Mouse (Mus musculus) limb, embryonic 14.5 days (tissue): ENCODE results near the gene Gabarapl1. TPM values are rescaled to one million over a fixed set of nuclear protein-coding genes. Genes with fewer than 3 reads are reported as not detected.
A peak's percentile ranks its signal among the peaks of the same experiment; 100 is the strongest.

Experiments used
- ATAC-seq: fragments of 200-750 bp; cut with Nextera tagmentation; 2 replicates; pipeline ENCODE4 v1.8.0; 2017; ENCODE audit warnings: low read depth, moderate number of reproducible peaks, moderate TSS enrichment; ENCODE audit not compliant: low FRiP score
- DNase-seq: peaks from one replicate; pipeline ENCODE4 v3.0.0-alpha.2; 2015; ENCODE audit warnings: low spot score
- H3K27ac ChIP-seq: fragments of 300-500 bp; sonication (generic); replicated peaks from 2 replicates; pipeline ENCODE4 v1.5.1; 2014; ENCODE audit warnings: low read depth, mild to moderate bottlenecking, low read length, moderate library complexity, mixed read lengths
- H3K27me3 ChIP-seq: fragments of 300-500 bp; sonication (generic); 2 replicates; pipeline ENCODE4 v1.6.1; 2014; ENCODE audit warnings: low read length, mixed read lengths; ENCODE audit not compliant: control insufficient read depth, insufficient read depth
- H3K36me3 ChIP-seq: fragments of 300-500 bp; sonication (generic); 2 replicates; pipeline ENCODE4 v1.6.1; 2014; ENCODE audit warnings: mild to moderate bottlenecking, low read length, moderate library complexity, mixed read lengths; ENCODE audit not compliant: control insufficient read depth, insufficient read depth
- H3K4me1 ChIP-seq: fragments of 300-500 bp; sonication (generic); 2 replicates; pipeline ENCODE4 v1.6.1; 2014; ENCODE audit warnings: antibody characterized with exemption, low read length, mixed read lengths; ENCODE audit not compliant: control insufficient read depth, insufficient read depth
- H3K4me2 ChIP-seq: fragments of 300-500 bp; sonication (generic); replicated peaks from 2 replicates; pipeline ENCODE4 v1.6.1; 2014; ENCODE audit warnings: low read depth, mild to moderate bottlenecking, low read length, moderate library complexity; ENCODE audit not compliant: severe bottlenecking
- H3K4me3 ChIP-seq: fragments of 300-500 bp; sonication (generic); replicated peaks from 2 replicates; pipeline ENCODE4 v1.5.1; 2014; ENCODE audit warnings: low read length
- H3K9ac ChIP-seq: fragments of 300-500 bp; sonication (generic); 2 replicates; pipeline ENCODE4 v1.6.1; 2014; ENCODE audit warnings: mild to moderate bottlenecking, low read depth, low read length, moderate library complexity; ENCODE audit not compliant: severe bottlenecking
- H3K9me3 ChIP-seq: fragments of 300-500 bp; sonication (generic); 2 replicates; pipeline ENCODE4 v1.6.1; 2016; ENCODE audit warnings: low read length; ENCODE audit not compliant: control insufficient read depth
- POLR2A ChIP-seq: fragments of 200-500 bp; IDR thresholded peaks from 2 replicates; pipeline ENCODE4 v1.8.0; 2012; ENCODE audit warnings: inconsistent platforms, mild to moderate bottlenecking, moderate library complexity, borderline replicate concordance; ENCODE audit not compliant: insufficient read depth, insufficient read length; ENCODE audit errors: extremely low read depth
- WGBS: fragments of 180-500 bp; shearing (Covaris S2); extraction: QIAGEN DNeasy Blood & Tissue Kit; methylation state at CpG from one replicate; pipeline ENCODE4 v1.1.7; 2014; 5-methylcytosine and 5-hydroxymethylcytosine counted together
- polyA plus RNA-seq, 2 experiments: library from polyadenylated mRNA; depleted of rRNA in 1 of 2; stranded (reverse) in 1 of 2; unstranded in 1 of 2; fragments of >200 nt; fragmentation: Nextera tagmentation in 1 of 2; extraction: Ambion mirVana in 1 of 2; gene quantifications; 2 replicates each; pipeline versions ENCODE4 v1.2.1 to v1.2.3; 2012 to 2014

Gabarapl1 gene
- polyA plus RNA-seq, 2 experiments = 15.9 to 46.6 TPM

DNA sequence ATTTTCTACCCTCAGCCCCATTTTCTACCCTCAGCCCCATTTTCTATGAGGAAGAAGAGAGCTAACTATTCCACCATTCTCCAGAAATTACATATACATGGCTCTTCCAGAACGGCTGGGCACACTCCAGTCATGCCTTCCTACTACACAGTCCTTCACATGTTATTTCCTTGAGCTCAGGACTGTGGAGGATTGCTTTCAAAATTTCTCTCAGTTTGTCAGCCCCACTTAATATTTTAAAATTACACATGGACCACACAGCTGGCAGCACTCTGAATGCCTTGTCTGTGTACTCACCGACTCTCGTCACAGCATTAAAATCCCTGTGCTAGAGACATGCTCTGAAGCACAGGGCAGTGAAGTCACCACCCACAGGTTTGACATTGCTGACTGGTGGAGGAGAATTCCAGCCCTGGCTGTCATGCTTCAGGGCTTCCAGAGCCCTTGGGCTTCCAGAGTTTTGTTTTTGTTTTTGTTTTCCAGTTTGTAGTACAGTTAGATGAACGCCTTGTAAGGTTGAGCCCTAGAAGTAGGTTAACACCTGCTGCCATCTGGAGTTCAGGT, 1.7 kb downstream of the Gabarapl1 start:
- peaks cover 25% of the 10 kb centered on the region for H3K36me3 ChIP-seq
- H3K27ac ChIP-seq = no peak overlapping the region
- WGBS = 46% methylated on average over 4 of the region's 4 CpGs
- no peaks in the 10 kb centered on the region for H3K27me3 ChIP-seq
- peak overlapping the region; percentile 89 for H3K4me2 ChIP-seq
- no peaks in the 10 kb centered on the region for H3K9me3 ChIP-seq
- DNase-seq = no peak
- peak overlapping the region; percentile 65 for H3K9ac ChIP-seq
- peaks cover 14% of the 10 kb centered on the region for H3K4me1 ChIP-seq
- no peak for TF ChIP-seq POLR2A
- no peak for ATAC-seq
- H3K4me3 ChIP-seq = peak overlapping the region; percentile 68

DNA sequence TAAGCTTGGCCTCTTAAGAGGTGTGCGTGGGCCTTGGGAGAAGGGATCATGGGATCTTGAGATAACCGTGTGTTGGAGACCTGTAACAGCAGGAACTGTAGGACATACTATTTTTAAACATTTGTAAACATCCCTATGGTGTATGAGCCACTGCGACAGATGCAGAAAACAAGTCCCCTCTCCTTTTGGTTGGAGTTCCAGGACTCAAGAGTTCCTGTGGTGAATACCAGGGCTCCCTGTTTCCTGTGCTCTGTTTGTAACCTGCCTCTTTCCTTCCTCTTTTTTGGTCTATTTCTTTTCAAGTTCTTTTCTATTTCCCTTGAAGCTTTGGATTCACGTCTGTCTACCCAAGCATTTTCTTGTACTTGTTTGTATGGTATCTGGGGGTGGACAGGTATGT, 2.8 kb downstream of the Gabarapl1 start:
- Histone ChIP-seq H3K36me3 (peaks cover 35% of the 10 kb centered on the region), H3K9ac (no peak overlapping the region), H3K9me3 (no peaks in the 10 kb centered on the region), H3K27ac (no peak overlapping the region), H3K4me1 (peaks cover 14% of the 10 kb centered on the region), H3K27me3 (no peaks in the 10 kb centered on the region), H3K4me2 (no peak overlapping the region), H3K4me3 (no peak overlapping the region)
- TF ChIP-seq POLR2A = no peak
- WGBS = 83% methylated on average over 4 of the region's 4 CpGs
- ATAC-seq (no peak), DNase-seq (no peak)

DNA sequence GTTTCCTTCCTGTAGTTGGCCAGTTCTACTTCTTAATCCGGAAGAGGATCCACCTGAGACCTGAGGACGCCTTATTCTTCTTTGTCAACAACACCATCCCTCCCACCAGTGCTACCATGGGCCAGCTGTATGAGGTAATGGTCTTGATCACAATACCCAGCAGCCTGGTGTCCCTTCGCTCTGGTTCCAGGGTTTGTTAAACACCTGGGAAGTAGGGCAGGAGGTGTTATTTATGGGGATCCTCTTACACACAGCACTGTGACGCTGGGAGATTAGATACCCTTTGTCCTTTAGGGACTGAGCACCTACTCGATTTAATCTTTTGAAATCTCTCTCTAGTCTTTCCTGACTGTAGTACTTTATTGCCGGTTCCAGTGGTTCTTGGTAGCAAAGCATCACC, 5.6 kb downstream of the Gabarapl1 start:
- Histone ChIP-seq H3K27me3 (no peaks in the 10 kb centered on the region), H3K4me3 (no peak overlapping the region), H3K9me3 (no peaks in the 10 kb centered on the region), H3K4me2 (no peak overlapping the region), H3K36me3 (peaks cover 49% of the 10 kb centered on the region), H3K9ac (no peak overlapping the region), H3K4me1 (peaks cover 14% of the 10 kb centered on the region), H3K27ac (no peak overlapping the region)
- DNase-seq = no peak
- ATAC-seq = no peak
- 81% methylated on average over 6 of the region's 6 CpGs for WGBS
- no peak for TF ChIP-seq POLR2A

DNA sequence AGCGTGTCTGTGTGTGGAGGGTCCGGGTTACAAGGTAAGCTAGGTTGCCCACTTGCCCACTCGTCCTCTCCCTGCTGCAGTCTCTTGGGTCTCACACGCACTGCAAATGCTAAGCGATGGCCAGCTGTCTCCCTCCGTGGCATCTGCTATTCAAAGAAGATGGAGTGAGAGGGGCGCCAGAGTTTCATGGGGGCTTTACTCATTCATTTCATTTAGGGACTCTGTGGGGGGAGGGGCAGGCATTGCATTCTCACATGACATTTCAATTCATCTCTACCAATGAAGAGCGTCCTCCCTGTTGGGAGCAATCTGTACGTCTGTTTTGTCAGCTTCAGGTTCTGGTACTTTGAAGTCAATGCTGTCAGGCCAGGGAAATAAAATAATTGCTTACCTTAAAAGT, 9.0 kb downstream of the Gabarapl1 start:
- Histone ChIP-seq H3K27me3 (no peaks in the 10 kb centered on the region), H3K9me3 (no peaks in the 10 kb centered on the region), H3K4me2 (no peak overlapping the region), H3K4me3 (no peak overlapping the region), H3K27ac (no peak overlapping the region), H3K9ac (no peak overlapping the region), H3K4me1 (no peaks in the 10 kb centered on the region), H3K36me3 (peaks cover 49% of the 10 kb centered on the region)
- DNase-seq (no peak), ATAC-seq (no peak)
- no peak for TF ChIP-seq POLR2A
- WGBS = 80% methylated on average over 9 of the region's 9 CpGs

DNA sequence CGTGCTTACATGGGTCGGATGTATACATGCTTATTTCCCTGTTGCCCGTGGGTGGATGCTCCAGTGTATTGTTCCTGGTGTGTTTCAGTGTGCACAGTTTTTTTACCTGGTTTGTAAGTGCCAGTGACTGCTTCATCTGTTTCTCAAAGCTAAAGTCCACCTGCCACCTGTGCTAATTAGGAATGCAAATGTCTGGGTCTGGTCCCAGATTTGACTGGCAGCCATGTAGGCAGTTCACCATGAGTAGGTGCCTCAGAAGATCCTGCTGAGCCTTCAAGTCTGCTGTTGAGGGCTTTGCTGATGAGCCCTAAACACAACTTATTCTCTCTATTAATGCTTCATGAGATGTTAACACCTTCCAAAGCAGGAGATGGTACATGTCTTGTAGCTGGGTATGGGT, 9.6 kb downstream of the Gabarapl1 start:
- H3K36me3 ChIP-seq = peaks cover 46% of the 10 kb centered on the region
- 94% methylated on average over 3 of the region's 3 CpGs for WGBS
- H3K4me3 ChIP-seq = no peak overlapping the region
- no peaks in the 10 kb centered on the region for H3K4me1 ChIP-seq
- H3K9me3 ChIP-seq = no peaks in the 10 kb centered on the region
- H3K27me3 ChIP-seq = no peaks in the 10 kb centered on the region
- ATAC-seq (no peak), DNase-seq (no peak)
- H3K27ac ChIP-seq = no peak overlapping the region
- no peak overlapping the region for H3K4me2 ChIP-seq
- no peak for TF ChIP-seq POLR2A
- no peak overlapping the region for H3K9ac ChIP-seq
